ENCODE assay signal across 32 mouse cellular contexts in the genomic region with DNA sequence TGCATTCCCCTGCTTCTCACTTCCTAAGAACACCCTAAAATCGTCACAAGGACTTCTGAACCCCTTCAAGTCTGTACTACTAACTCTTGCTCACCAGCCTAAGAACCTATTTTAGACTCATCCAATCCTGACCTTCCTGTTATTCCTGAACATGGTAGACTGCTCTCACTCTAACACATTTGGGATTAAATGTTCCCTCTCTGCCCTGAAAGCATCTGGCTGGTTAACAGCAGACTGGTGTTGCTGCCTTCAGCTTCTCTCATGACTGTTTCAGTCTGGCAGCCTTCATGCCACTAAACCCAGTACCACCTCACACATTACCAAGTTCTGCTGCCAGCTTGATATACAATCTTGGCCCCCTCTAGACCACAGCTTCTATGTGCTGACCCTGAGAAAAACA. TPM values are rescaled to one million over a fixed set of nuclear protein-coding genes. Genes with fewer than 3 reads are reported as not detected.
"Had no signal": no experiment of that assay in that cellular context is flagged by ENCODE, and none has a peak within 500 bp of the region (broad histone marks: within the 10 kb centered on the region; RNA-seq: fewer than 3 reads in every experiment).

No protein-coding gene starts in this region.

- H3K27ac ChIP-seq: heart, embryonic 13.5 days; heart, embryonic 15.5 days; hindbrain, embryonic 10.5 days; hindbrain, embryonic 12.5 days; hindbrain, embryonic 13.5 days; hindbrain, embryonic 14.5 days; hindbrain, embryonic 15.5 days; hindbrain, postnatal 0 days; intestine, embryonic 15.5 days; kidney, embryonic 15.5 days; kidney, postnatal 0 days; left cerebral cortex, adult 2 months had no signal

- H3K4me3 ChIP-seq: heart, embryonic 12.5 days; heart, embryonic 13.5 days; heart, embryonic 15.5 days; hindbrain, embryonic 10.5 days; hindbrain, embryonic 12.5 days; hindbrain, embryonic 13.5 days; hindbrain, embryonic 15.5 days; intestine, embryonic 15.5 days; kidney, embryonic 15.5 days; left cerebral cortex, adult 2 months had no signal

- DNase-seq: heart, postnatal 10 days; heart, postnatal 14 days; heart, postnatal 36 days; heart, postnatal 4 days; kidney, adult 11 months; kidney, adult 18-20 months; kidney, adult 2 months; kidney, adult 8-10 months; kidney, adult 9 months; kidney, postnatal 10 days; kidney, postnatal 14 days; kidney, postnatal 25 days; kidney, postnatal 36 days; kidney, postnatal 4 days; layer of hippocampus, adult 9-11 months; layer of hippocampus, postnatal 36 days had no signal

RNA-seq across cellular contexts. Expression of a gene that starts 34.4 kb away (rescaled TPM):
- total RNA-seq: heart, postnatal 10 days; heart, postnatal 14 days; heart, postnatal 25 days; heart, postnatal 36 days; heart, postnatal 4 days; hematopoietic stem cell, adult 5-6 weeks had no signal
- polyA plus RNA-seq: kidney, adult 2 months; large intestine, adult 2 months had no signal
